Mouse (Mus musculus): ENCODE data around the gene Fam151a. TPM values are rescaled to one million over a fixed set of nuclear protein-coding genes. Genes with fewer than 3 reads are reported as not detected.
"Not testable (repeated sequence)": the region's sequence is repeated elsewhere in the genome, so short reads cannot be mapped to it uniquely, and the experiment has no call there.

Fam151a gene
- not detected for total RNA-seq (2022)

DNA sequence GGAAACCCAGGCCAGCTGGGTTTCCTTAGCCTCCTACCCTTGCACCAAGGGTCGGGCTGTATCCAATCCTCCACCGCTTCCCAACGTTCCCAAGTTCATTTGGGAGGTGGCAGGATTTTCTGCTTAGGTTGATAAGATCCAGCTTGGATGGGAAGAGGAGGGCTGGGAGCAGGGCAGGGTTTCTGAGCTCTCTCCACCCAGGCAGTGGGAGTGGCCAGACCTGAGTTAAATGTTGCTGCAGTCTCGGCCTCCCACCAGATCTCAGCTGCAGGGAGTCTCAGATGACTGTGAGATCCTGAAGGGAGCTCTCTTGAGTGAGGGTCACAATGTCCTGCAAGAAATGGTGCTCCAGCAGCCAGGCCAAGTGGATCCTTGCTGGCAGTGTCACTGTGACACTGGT, at the start of gene Fam151a:
Gene Fam151a, plus strand, starts transcription at position 254 of the 400 bp plus-strand sequence.
- DNase-seq (ENCODE audit: low spot score in 2 of 2): no peak

GRCm38 (mm10) chr4:106688636-106689296, 44.9 kb upstream of the Fam151a start:
- DNase-seq (ENCODE audit: low spot score in 2 of 2): no peak

GRCm38 (mm10) chr4:106693841-106694430, 39.8 kb upstream of the Fam151a start:
- no peak for DNase-seq (ENCODE audit: low spot score in 2 of 2)

DNA sequence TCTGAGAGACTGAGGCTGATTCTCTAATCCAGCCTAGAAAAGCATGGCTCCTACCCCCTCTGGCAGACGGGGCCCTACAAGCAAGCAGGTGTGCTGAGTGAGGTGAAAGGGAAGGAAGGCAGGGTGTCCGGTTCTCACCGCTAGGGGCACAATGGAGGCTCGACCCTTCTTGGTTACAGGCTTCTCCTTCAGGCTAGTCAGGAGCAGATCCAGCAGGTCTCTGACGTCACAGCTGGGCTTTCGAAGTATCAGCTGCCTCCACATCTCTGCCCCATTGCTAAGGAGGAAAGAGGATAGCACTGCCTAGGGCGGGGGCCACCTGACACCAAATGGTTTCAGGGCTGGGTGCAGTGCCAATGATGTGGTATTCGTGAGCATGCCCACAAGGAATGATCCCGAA, 33.7 kb upstream of the Fam151a start:
- DNase-seq (ENCODE audit: low spot score in 2 of 2): peak in 1 of 2 experiments; percentile 30

DNA sequence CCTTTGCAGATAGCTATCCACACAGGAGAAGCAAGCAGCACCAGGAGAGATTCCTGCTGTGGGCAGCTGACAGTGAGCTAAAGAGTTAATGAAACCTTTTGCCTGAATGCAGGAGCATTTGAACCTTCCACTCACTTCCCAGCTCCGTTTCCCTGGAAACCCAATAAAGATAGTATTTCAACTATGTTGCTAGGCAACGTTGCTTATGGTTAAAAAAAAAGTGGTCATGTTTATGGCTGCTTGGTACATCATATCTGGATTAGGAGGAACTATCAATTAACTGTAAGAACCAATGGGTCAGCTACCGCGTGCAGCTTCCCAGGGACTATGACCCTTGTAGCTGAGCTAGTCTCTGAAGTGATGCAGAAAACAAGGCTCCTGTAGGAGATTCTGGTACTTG, 32.9 kb upstream of the Fam151a start:
- peak in 1 of 2 experiments; percentile 34 for DNase-seq (ENCODE audit: low spot score in 2 of 2)

DNA sequence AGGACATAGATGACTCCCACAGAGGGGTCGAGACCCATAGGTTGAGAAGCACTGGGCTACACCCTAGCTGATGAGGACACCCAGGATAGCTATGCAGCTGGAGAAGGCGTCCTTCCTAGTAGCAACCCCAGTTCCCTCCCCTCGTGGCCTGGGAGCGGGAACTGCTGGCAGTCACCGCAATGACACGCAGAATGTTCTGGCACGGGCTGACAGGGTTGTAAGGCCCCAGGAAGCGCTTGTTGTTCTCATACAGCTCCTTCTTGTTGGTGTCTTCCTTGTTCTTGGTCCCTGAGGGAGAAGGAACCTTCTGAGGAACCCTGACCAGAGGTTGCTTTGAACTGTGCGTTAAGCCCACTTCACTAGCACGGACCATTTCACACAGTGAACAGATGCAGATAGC, 29.7 kb upstream of the Fam151a start:
- no peak for DNase-seq (ENCODE audit: low spot score in 2 of 2)

GRCm38 (mm10) chr4:106704416-106704815, 29.3 kb upstream of the Fam151a start:
- peak; percentile 66 to 68 for DNase-seq (ENCODE audit: low spot score in 2 of 2)

DNA sequence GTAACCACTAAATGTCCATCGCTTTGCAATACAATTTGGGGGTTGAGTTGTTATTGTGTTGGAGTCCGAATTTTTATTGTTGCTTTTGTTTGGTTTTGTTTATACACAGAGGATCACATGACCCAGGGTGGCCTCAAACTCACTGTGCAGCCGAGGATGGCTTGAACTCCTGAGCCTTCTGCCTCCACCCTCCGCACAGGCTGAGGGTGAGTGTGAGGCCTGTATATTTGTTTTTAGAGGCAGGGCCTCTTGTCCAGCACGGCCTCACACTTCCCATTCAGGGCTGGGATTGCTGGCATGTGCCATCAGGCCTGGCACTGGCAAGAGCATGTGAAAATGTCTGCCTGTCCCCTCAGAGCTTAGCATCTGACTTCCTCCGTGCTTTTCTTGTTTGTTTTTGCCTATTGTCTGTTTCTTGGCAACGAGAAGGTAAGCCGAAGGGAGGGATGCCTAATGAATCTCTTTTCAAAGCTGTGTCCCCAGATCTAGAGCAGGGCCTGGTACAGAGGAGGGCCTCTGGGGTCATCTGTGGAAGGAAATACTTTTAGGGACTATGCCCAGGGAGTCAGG, 28.5 kb upstream of the Fam151a start:
- no peak for DNase-seq (ENCODE audit: low spot score in 2 of 2)

GRCm38 (mm10) chr4:106707957-106708356, 25.7 kb upstream of the Fam151a start:
- no peak for DNase-seq (ENCODE audit: low spot score in 2 of 2)

- peak; percentile 55 to 86 for DNase-seq (ENCODE audit: low spot score in 2 of 2)
Observed at GRCm38 (mm10) chr4:106708408-106708807, 25.3 kb upstream of the Fam151a start.

DNA sequence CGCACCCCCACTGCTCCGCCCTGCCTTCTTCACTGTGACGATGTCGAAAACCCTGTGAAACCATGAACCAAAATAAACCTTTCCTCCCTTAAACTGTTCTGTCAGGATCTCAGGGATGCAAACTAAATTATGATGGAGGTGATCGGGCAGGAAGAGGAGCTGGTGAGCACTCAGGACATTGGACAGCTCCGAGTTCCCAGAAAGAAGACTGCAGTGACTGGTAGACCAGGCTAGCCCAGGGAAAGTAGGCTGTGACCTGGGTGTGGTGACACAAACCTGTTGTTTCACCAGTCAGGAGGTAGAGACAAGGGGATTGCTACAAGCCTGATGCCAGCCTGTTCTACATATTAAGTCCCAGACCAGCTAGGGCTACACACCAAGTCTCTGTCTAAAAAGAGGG, 20.1 kb upstream of the Fam151a start:
- DNase-seq (ENCODE audit: low spot score in 2 of 2): no peak

DNA sequence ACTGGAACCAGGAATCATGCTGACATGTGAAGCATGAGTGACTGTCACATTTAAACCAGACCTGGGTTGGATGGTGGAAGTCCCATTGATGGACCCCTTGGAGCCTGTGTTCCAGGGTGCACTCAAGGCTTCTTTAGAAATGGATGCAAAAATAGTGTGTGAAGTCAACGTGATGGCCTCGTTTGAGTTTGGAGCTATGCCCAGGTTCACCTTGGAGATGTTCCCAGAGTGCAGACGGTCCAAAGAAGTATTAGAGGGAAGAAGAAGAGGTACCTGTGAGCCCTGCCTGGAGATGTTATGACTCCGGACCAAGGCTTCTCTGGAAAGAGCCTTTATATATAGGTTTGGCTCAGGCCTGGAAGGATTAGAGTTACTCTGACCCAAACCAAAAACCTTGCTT, 13.1 kb upstream of the Fam151a start:
- DNase-seq (ENCODE audit: low spot score in 2 of 2): no peak

DNA sequence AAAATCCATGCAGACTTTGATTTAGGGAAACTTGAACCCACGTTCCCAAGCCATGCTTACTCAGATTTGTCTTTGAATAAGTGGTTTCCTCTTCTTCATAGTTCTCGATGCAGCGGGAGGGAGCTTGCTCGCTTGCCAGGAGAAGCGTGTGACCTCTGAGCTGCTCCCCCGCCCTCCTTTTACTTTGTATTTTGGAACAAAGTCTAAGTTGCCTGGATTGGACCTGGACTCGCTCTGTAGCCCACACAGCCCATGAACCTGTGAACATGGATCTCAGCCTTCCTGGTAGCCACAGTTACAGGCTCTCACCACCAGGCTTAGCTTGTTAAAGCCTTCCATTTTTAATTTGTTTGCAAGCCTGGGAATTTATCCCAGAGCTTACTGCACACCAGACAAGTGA, 2.9 kb upstream of the Fam151a start, which contains the start of gene Mroh7:
Gene Mroh7, minus strand, starts transcription at position 112 of the 400 bp plus-strand sequence.
- DNase-seq (ENCODE audit: low spot score in 2 of 2): no peak

- not testable (repeated sequence) for DNase-seq (ENCODE audit: low spot score in 2 of 2)
Observed at GRCm38 (mm10) chr4:106736884-106737283, 3.2 kb downstream of the Fam151a start.

DNA sequence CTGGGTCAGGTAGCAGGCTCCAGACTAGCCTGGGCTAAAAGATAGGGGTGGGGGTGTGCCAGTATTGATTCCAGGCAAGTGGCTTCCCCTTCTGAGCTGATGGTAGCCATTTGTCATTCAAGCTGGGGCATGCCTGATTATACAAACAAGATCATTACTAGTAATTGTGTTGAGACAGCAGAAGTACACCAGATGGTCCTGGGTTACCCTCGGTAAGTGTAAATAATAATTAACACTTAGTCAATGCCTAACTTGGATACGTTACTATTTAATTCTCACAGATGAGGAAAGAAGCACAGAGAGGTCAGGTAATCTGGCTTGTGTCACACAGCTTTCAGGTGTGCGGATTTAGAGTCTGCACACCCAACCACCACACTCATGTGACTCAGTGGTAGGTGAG, 4.2 kb downstream of the Fam151a start:
- DNase-seq (ENCODE audit: low spot score in 2 of 2): no peak

- no peak for DNase-seq (ENCODE audit: low spot score in 2 of 2)
Observed at GRCm38 (mm10) chr4:106745862-106746261, 12.2 kb downstream of the Fam151a start.

DNA sequence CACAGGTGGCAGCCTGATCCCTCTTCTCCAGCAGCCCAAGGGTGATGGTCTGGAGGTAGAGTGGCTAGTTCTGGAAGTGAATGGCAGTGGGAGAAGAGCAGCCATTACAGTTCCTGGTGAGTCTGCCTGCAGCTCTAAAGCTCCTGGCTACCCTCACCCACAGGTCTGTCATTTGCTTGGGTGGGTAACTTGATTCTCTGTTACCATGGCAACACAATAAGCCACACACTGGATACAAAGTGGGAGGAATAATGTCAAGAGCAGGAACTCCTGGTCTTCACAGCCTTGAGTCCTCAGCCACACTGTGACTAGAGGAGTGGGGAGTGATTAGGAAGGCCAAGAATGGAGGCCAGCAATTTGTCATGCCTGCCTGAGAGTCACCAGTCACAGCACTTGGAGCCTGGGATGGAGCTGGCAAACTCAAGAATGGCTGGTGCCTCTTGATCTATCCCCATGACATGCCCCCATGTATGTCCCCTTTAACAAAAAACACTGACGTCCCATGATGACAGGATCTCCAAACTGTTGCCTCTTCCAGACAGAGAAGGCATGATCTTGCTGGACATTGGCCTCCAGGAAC, 13.4 kb downstream of the Fam151a start:
- no peak for DNase-seq (ENCODE audit: low spot score in 2 of 2)

- peak; percentile 84 to 86 for DNase-seq (ENCODE audit: low spot score in 2 of 2)
Observed at GRCm38 (mm10) chr4:106749699-106750098, 16.0 kb downstream of the Fam151a start.

GRCm38 (mm10) chr4:106751726-106752125, 18.0 kb downstream of the Fam151a start:
- no peak for DNase-seq (ENCODE audit: low spot score in 2 of 2)

- no peak for DNase-seq (ENCODE audit: low spot score in 2 of 2)
Observed at GRCm38 (mm10) chr4:106764166-106764565, 30.5 kb downstream of the Fam151a start.

DNA sequence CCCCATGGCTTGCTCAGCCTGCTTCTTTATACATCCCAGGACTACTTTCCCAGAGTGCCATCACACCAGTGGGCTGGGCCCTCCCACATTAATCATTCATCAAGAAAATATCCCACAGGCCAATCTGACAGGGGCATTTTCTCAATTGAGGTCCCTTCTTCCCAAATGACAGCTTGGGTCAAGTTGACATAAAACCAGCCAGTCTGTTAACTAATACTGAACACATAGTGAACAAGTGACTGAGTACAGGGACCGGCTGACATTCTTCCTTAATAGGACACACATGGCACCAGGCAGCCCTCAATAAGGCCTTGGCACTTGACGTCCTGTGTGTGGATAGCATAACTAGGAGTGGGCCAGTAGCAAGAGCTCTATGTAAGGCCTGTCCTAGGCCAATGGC, 35.6 kb downstream of the Fam151a start:
- DNase-seq (ENCODE audit: low spot score in 2 of 2): no peak

GRCm38 (mm10) chr4:106772558-106772957, 38.9 kb downstream of the Fam151a start:
- no peak for DNase-seq (ENCODE audit: low spot score in 2 of 2)
